Mouse (Mus musculus) embryonic fibroblast, embryonic 13.5 days (primary cell): ENCODE data around the gene Bcl7a.

ENCODE experiments used
- CTCF ChIP-seq: IDR thresholded peaks from 2 replicates; pipeline ENCODE4 v1.5.1; 2011; ENCODE audit warnings: mild to moderate bottlenecking, control low read depth, low read length, moderate library complexity, borderline replicate concordance; ENCODE audit not compliant: insufficient read depth
- POLR2A ChIP-seq: IDR thresholded peaks from 2 replicates; pipeline ENCODE4 v1.6.1; 2011; ENCODE audit warnings: low read depth, mild to moderate bottlenecking, control low read depth, low read length, moderate library complexity

- TF ChIP-seq POLR2A (no peak), CTCF (no peak)
Observed at GRCm38 (mm10) chr5:123338463-123338862, 5.2 kb upstream of the Bcl7a start.
